Mouse (Mus musculus): Measurements from ENCODE around the gene Gpr173.

Gpr173 gene

DNA sequence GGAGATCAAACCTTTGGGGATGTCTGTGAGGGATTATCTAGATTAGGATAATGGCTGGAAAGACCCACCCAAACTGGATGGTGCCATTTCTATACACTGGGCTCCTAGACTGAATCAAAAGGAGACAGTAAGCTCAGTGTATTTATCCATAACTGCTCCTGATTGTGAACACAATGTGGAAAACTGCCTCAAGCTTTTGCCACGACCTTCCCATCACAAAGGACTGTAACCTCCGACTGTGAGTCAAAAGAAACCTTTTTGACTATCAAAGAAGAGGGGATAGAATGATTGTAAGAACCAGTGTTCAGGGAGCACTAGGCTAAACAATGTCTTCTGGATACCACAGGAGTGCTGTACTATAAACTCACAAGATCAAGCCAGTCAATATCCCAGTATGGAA lies 62.3 kb downstream of the Gpr173 start:
- no peak for DNase-seq (ENCODE audit: low spot score in 2 of 2)

All from cerebellum, postnatal 4 days (tissue).